ENCODE assay signal across 10 mouse cellular contexts in the genomic region with DNA sequence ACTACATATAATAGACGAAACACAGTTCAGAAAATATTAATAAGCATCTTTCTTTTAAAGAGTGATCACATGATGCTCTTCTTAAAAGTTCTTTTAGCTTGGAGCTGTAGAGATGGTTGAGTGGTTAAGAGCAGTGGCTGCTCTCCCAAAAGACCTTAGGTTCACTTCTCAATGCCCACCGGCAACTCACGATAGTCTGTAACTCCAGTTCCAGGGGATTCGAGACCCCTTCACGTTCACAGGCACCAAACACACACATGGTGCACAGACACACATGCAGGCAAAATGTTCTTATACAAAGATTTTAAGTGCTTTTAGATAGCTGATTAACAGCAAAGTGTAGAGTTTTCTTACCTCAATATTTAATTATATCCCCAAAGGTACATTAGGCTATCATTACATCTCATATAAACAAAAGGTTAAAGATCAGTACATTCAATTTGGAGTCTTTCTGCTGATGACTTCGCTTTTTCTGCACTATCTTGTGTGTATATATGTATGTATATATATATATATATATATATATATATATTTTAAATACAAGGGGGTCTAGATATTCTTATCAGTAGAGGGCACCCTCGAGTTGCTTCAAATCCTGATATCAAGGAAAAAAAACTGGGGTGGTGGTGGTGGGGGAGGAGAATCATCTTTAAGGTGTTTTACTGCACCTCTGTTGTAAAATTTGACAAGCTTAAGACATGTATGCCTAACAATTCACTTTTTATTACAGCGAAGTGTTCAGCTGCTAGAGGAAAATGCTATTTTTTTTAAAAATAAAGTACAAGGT. TPM values are rescaled to one million over a fixed set of nuclear protein-coding genes. Genes with fewer than 3 reads are reported as not detected.
A peak's percentile ranks its signal among the peaks of the same experiment; 100 is the strongest.
DNase-seq lines count a peak whose midpoint lies in the region; ATAC-seq and TF ChIP-seq lines count a peak whose summit lies in the region.
"Had no signal": no experiment of that assay in that cellular context is flagged by ENCODE, and none has a peak within 500 bp of the region (broad histone marks: within the 10 kb centered on the region; RNA-seq: fewer than 3 reads in every experiment).

No protein-coding gene starts in this region.

- no peak for TF ChIP-seq EP300 in lung, postnatal 0 days (IDR thresholded peaks at IDR 0.05)
- no peak for TF ChIP-seq EP300 in stomach, postnatal 0 days (optimal IDR thresholded peaks at IDR 0.05)

- peak; percentile 64 for DNase-seq in lung, postnatal 0 days (ENCODE audit: low spot score)
- DNase-seq in lung, postnatal 25 days (ENCODE audit: low spot score) = no peak
- no peak for DNase-seq in stomach, postnatal 0 days (ENCODE audit: low spot score)
- no peak for DNase-seq in Muller cell, postnatal 12 days (ENCODE audit: inconsistent ontology term)
- DNase-seq in gastrocnemius, postnatal 36 days = no peak
- DNase-seq: lung, adult 18-20 months had no signal

- no peaks in the 10 kb centered on the region for H3K9me3 ChIP-seq in lung, postnatal 0 days (ENCODE audit: low read length)
- no peaks in the 10 kb centered on the region for H3K9me3 ChIP-seq in forebrain, embryonic 15.5 days
- H3K9me3 ChIP-seq in limb, embryonic 15.5 days = no peaks in the 10 kb centered on the region
- no peaks in the 10 kb centered on the region for H3K9me3 ChIP-seq in stomach, postnatal 0 days (ENCODE audit: control insufficient read depth, low read length)

- H3K4me2 ChIP-seq in lung, postnatal 0 days (replicated peaks; ENCODE audit: low read depth, low read length) = no peak overlapping the region
- peak overlapping the region; percentile 91 for H3K4me2 ChIP-seq in forebrain, embryonic 15.5 days (replicated peaks)
- H3K4me2 ChIP-seq in limb, embryonic 15.5 days = peak overlapping the region; percentile 86; the same call in 1 of the 2 replicates
- peak overlapping the region; percentile 91 for H3K4me2 ChIP-seq in stomach, postnatal 0 days (replicated peaks; ENCODE audit: low read depth)

- no peak for ATAC-seq in lung, postnatal 0 days
- ATAC-seq in forebrain, embryonic 15.5 days (replicated peaks) = no peak
- no peak for ATAC-seq in limb, embryonic 15.5 days (ENCODE audit: insufficient number of reproducible peaks, low FRiP score, low TSS enrichment, low read depth)
- ATAC-seq in stomach, postnatal 0 days (ENCODE audit: low FRiP score, low TSS enrichment) = no peak
- no peak for ATAC-seq in megakaryocyte progenitor cell, adult 5-6 weeks (replicated peaks; ENCODE audit: poor library complexity)

- H3K4me3 ChIP-seq in lung, postnatal 0 days (ENCODE audit: low read depth, low read length) = no peak overlapping the region
- H3K4me3 ChIP-seq in forebrain, embryonic 15.5 days = peak overlapping the region; percentile 59
- peak overlapping the region; percentile 59; the same call in 1 of the 2 replicates for H3K4me3 ChIP-seq in limb, embryonic 15.5 days
- peak overlapping the region; percentile 94; the same call in 1 of the 2 replicates for H3K4me3 ChIP-seq in stomach, postnatal 0 days (ENCODE audit: low read depth, low read length)

- intact Hi-C loops in gastrocnemius, postnatal 36 days (cut with DNase I) = no loop called here

- WGBS in lung, postnatal 0 days = 65% methylated on average over 8 of the region's 8 CpGs
- 53% methylated on average over 8 of the region's 8 CpGs for WGBS in forebrain, embryonic 15.5 days
- WGBS in limb, embryonic 15.5 days = 43% methylated on average over 8 of the region's 8 CpGs
- 42% methylated on average over 8 of the region's 8 CpGs for WGBS in stomach, postnatal 0 days

- no peaks in the 10 kb centered on the region for H3K36me3 ChIP-seq in lung, postnatal 0 days (ENCODE audit: insufficient read depth, low read length)
- H3K36me3 ChIP-seq in forebrain, embryonic 15.5 days = no peaks in the 10 kb centered on the region
- no peaks in the 10 kb centered on the region for H3K36me3 ChIP-seq in limb, embryonic 15.5 days
- H3K36me3 ChIP-seq in stomach, postnatal 0 days (ENCODE audit: control insufficient read depth, insufficient read depth, low read length) = no peaks in the 10 kb centered on the region

- H3K4me1 ChIP-seq in lung, postnatal 0 days (ENCODE audit: insufficient read depth, low read depth, low read length) = peaks cover 5% of the 10 kb centered on the region; the same call in 1 of the 2 replicates
- H3K4me1 ChIP-seq in forebrain, embryonic 15.5 days = peaks cover 58% of the 10 kb centered on the region
- H3K4me1 ChIP-seq in limb, embryonic 15.5 days = peaks cover 33% of the 10 kb centered on the region
- 0 out of 2 replicates have a peak, but pooled peaks cover 2% of the 10 kb centered on the region for H3K4me1 ChIP-seq in stomach, postnatal 0 days (replicated peaks; ENCODE audit: control insufficient read depth, insufficient read depth)

- no peak for TF ChIP-seq CTCF in lung, postnatal 0 days (IDR thresholded peaks at IDR 0.05)
- peak; percentile 49 for TF ChIP-seq CTCF in stomach, postnatal 0 days (IDR thresholded peaks at IDR 0.05; ENCODE audit: low read depth)

- no peak overlapping the region for H3K27ac ChIP-seq in lung, postnatal 0 days (ENCODE audit: low read length)
- H3K27ac ChIP-seq in forebrain, embryonic 15.5 days (replicated peaks) = peak overlapping the region; percentile 91; the same call in 1 of the 2 replicates
- no peak overlapping the region for H3K27ac ChIP-seq in limb, embryonic 15.5 days
- H3K27ac ChIP-seq in stomach, postnatal 0 days (replicated peaks) = peak overlapping the region; percentile 95; the same call in 1 of the 2 replicates

- no peak overlapping the region for H3K9ac ChIP-seq in lung, postnatal 0 days (replicated peaks; ENCODE audit: low read depth)
- H3K9ac ChIP-seq in forebrain, embryonic 15.5 days (replicated peaks) = no peak overlapping the region
- H3K9ac ChIP-seq in limb, embryonic 15.5 days = no peak overlapping the region
- no peak overlapping the region for H3K9ac ChIP-seq in stomach, postnatal 0 days (ENCODE audit: low read length)

- no peaks in the 10 kb centered on the region for H3K27me3 ChIP-seq in lung, postnatal 0 days (replicated peaks; ENCODE audit: insufficient read depth, low read length)
- H3K27me3 ChIP-seq in forebrain, embryonic 15.5 days = no peaks in the 10 kb centered on the region
- no peaks in the 10 kb centered on the region for H3K27me3 ChIP-seq in limb, embryonic 15.5 days
- H3K27me3 ChIP-seq in stomach, postnatal 0 days (ENCODE audit: control insufficient read depth, insufficient read depth, low read length) = no peaks in the 10 kb centered on the region

RNA-seq across cellular contexts. Expression of gene Rgmb, which starts 2.5 kb away (rescaled TPM):
- 15.2 and 15.9 TPM in 2 replicates for polyA plus RNA-seq in lung, postnatal 0 days (2015; fragmentation: Nextera tagmentation; extraction: Ambion mirVana)
- 48.2 and 51.9 TPM in 2 replicates for polyA plus RNA-seq in forebrain, embryonic 15.5 days (2015; fragmentation: Nextera tagmentation; extraction: Ambion mirVana)
- polyA plus RNA-seq in limb, embryonic 15.5 days (2015; fragmentation: Nextera tagmentation; extraction: Ambion mirVana) = 20.5 and 21.8 TPM in 2 replicates
- polyA plus RNA-seq in stomach, postnatal 0 days (2015; fragmentation: Nextera tagmentation; extraction: Ambion mirVana) = 33.0 and 41.1 TPM in 2 replicates
- total RNA-seq in megakaryocyte progenitor cell, adult 5-6 weeks (2015) = 0.05 TPM in 1 of 2 replicates, not detected in the other
- total RNA-seq in megakaryocyte progenitor cell, adult 5-6 weeks (2017) = 0.04 and 0.14 TPM in 2 replicates
- total RNA-seq in gastrocnemius, postnatal 36 days (2021) = 10 to 100 TPM; 36.6 to 36.7 TPM
- total RNA-seq: common myeloid progenitor, adult 5-6 weeks had no signal

Comparison
In these comparisons a context has a peak if more than half of its experiments do, and no peak if none do; other contexts are left out.
1. H3K27ac ChIP-seq: peak in forebrain, embryonic 15.5 days (single experiment) and stomach, postnatal 0 days (single experiment); none in lung, postnatal 0 days (single experiment) and limb, embryonic 15.5 days (single experiment).